Mouse (Mus musculus) G1E-ER4 (cell line): ENCODE measurements at regions not wholly inside any gene's neighbourhood (a gene's known extent, or its start where the extent isn't known, plus 50 kb on each side); places are given as distances from the start of the nearest gene placed in this dataset.

Experiments used
- GATA1 ChIP-seq: IDR thresholded peaks from one replicate; pipeline ENCODE4 v1.8.0; 2012; ENCODE audit warnings: low read length, inconsistent platforms

DNA sequence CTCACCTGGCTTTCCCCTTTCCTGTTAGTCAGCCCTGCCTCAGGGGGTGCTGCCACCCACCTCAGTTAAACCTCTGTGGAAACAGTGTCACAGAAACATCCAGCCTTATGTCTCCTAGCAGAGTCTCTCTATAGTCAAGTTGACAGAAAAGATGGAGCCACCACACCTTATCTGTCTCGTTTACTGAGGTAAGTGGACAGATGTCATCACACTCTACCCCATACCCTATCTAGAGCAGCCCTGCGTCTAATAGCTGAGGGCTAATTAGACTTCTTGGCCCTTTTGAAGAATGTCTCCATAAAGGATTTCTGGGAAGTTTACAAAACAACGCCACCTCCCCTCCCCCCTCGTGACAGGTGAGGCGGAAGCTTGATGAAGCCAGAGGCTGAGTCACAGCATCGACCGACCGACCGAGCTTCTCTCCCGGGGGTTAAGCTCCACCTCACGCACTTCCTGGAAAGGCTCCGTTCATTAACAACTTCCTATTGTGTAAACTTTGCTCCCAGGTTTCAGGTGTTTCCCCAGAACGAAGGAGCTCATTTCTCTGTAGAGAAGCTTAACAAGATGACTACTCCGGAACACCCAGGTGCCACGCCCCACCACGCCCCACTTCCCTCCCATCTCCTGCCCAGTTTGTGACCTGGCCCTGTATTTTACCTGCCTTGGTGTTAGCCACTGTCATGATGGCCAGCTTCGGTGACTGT, 319.4 kb downstream of the Zfp706 start:
- no peak for TF ChIP-seq GATA1

DNA sequence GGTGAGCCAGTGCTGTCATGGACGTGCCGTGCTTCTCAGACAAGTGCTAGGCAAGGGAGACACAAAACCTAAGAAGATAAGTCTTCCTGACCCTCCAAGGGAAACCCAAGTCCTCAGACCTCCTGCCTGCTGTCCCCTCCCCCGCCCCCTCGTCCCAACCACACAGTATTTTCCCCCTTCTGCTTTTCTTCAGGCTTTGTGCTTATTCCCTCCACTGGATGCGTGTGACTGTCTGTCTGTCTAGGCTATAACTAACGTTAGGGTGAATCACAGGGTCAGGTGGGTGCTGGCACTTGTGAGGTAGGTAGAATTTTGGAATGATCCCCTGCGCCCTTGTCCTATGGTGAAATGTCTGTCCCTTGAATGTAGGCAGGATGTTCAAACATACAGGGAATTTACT, 322.9 kb downstream of the Zfp706 start:
- no peak for TF ChIP-seq GATA1

- TF ChIP-seq GATA1 = no peak
These were observed 324.7 kb downstream of the Zfp706 start for GRCm38 (mm10) chr15:36682832-36683231.

GRCm38 (mm10) chr15:36682159-36682558, 325.4 kb downstream of the Zfp706 start:
- TF ChIP-seq GATA1 = no peak

DNA sequence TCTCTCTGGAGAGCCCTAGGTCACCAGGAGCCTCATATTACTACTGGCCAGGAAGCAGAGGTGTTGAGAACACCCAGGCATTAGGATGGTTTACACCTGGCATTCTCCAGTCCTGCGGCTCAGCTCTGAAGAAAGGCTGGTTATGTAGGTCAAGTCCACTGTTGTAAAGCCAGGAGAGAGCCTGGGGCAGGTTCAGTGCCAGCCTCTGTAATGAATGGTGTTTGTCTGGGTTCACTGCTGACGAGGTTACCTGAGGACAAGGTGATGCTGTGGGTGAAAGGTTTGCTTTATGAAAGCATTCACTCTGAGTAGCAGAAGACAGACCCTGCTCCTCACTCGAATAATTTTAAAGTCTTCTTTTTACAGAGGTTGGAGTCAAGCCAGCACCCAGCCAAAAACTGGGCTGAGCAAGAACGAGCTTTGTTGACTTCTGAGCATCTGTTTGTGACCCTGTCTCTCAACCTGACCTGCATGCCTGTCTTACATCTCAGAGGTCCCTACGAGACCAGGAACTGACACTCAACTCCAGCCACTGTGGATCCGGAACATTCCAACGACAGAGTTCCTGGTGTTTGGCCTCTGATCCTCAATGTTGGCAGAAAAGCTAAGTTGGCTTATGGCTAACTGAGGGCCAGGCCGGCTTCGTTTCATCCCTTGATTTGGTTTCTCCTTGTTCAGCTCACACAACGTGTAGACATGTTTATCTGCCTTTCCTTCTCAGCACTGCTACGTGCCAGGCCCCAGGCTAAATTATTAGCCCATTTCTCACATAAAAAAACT, 327.0 kb downstream of the Zfp706 start:
- TF ChIP-seq GATA1 = no peak

DNA sequence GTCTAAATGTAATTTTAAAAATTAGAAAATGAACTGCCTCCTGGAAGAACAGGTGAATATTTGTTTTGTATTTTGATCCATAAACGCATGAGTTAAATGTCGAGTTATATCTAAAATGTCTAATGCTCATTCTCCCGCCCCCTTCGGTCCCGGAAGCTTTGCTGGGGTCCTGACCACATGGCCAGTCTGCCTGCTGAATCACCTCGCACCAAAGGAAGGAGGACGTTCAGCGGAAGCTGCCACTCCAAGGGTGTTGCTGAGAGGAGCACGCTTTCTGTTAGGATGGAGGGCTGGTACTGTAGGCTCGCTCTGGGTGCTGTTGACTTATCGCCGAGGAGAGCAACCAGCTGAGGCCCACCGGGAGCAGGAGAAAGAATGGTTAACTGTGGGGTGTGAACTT, 328.0 kb downstream of the Zfp706 start:
- TF ChIP-seq GATA1 = no peak

DNA sequence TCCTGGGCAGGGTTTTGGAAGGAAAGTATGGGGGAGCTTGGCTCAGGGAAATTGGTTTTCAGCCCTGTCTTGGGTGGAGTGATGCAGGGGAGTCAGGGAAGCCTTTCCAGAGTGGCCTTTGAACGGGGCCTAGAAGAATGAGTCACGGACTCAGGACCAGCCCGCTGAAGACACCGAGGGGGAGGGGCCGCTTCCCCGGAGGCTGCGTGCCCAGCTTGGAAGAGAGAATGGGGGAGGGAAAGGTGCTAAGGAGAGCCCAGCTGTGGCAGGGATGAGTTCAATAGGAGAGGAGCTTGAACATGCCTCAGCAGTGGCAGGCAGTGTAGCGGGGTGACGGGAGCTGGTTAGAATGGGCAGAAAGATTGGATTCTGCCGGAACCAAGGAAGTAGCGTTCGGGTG, 337.8 kb downstream of the Zfp706 start:
- no peak for TF ChIP-seq GATA1

DNA sequence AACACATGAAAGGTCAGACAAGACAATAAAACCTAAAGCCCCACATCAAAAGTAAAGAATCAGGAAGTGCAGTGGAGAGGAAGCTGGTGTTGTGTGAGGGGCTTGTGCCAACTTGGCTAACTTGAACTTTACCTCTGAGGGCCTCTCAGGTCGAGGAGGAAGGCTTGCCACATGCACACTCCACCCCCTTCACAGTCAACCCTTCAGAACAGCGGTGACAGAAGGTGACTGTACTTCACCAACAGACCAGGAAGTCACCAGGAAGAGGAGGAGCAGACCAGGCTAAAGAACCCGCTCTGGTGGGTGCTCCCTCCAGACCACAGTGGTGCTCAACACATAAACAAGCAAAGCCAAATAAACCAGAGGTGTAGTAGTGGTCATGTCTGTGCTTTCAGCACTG, 341.0 kb downstream of the Zfp706 start:
- TF ChIP-seq GATA1 = no peak

DNA sequence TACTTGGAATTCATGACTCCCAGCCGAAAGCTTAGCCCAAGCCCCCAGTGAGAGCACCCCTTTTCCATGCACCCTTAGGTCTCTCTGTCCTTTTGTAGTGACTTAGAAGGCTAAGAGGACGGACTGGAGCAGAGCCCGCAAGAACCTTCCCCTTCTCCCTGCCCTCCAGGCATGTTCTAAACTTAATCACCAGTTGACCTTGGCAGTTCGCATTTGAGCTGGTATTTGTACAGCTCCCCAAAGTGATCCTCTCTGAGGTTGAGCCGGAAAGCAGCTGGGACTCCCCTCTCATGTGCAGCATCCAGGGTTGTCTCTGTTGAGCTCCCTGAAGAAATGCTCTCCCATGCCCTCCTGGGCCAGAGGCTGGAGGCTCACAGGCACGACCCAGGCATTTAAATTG, 343.2 kb downstream of the Zfp706 start:
- TF ChIP-seq GATA1 = no peak

DNA sequence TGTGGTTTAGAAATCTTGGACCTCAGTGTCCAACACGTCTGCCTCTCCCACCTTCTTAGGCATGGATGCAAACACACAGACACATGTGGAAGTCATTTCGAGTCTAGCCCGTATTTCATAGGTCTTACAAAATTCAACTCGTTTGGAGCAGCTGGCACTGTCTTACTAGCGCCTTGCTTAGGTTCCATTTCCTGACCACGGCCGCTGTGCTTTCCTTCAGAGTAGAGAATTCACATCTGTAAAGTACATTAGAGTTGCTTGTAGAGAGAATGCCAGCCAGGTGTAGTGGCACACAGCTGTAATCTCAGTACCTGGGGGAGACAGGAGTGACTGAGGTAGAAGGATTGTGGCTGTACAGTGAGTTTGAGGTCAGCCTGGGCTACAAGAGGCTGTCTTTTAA, 346.6 kb downstream of the Zfp706 start:
- no peak for TF ChIP-seq GATA1
